Mouse (Mus musculus) thymus, adult 2 months (tissue): Measurements from ENCODE around the gene Zfp503. TPM values are rescaled to one million over a fixed set of nuclear protein-coding genes. Genes with fewer than 3 reads are reported as not detected.
A peak's percentile ranks its signal among the peaks of the same experiment; 100 is the strongest.

Source experiments
- DNase-seq: peaks from one replicate; pipeline ENCODE4 v3.0.0; 2021
- H3K27ac ChIP-seq: fragments of 200-500 bp; 2 replicates; pipeline ENCODE4 v1.5.1; 2012; ENCODE audit warnings: low read length, control low read depth; ENCODE audit not compliant: control insufficient read depth, insufficient read depth
- H3K27me3 ChIP-seq: fragments of 200-500 bp; 2 replicates; pipeline ENCODE4 v1.6.1; 2012; ENCODE audit warnings: mild to moderate bottlenecking, low read length, moderate library complexity, mixed read lengths; ENCODE audit not compliant: control insufficient read depth, insufficient read depth
- H3K36me3 ChIP-seq: fragments of 200-500 bp; 2 replicates; pipeline ENCODE4 v1.6.1; 2012; ENCODE audit warnings: mild to moderate bottlenecking, low read length, moderate library complexity; ENCODE audit not compliant: control insufficient read depth, insufficient read depth
- H3K4me1 ChIP-seq: fragments of 200-500 bp; replicated peaks from 2 replicates; pipeline ENCODE4 v1.6.1; 2012; ENCODE audit warnings: low read length; ENCODE audit not compliant: control insufficient read depth, insufficient read depth
- H3K4me3 ChIP-seq: fragments of 200-500 bp; 2 replicates; pipeline ENCODE4 v1.5.1; 2012; ENCODE audit warnings: mild to moderate bottlenecking, low read length, control low read depth, moderate library complexity; ENCODE audit not compliant: control insufficient read depth, insufficient read depth
- CTCF ChIP-seq: fragments of 200-500 bp; IDR thresholded peaks from 2 replicates; pipeline ENCODE4 v1.5.1; 2012; ENCODE audit warnings: mild to moderate bottlenecking, control low read depth, low read length, moderate library complexity, borderline replicate concordance; ENCODE audit not compliant: control insufficient read depth, poor library complexity, insufficient read depth; ENCODE audit errors: extremely low read depth
- POLR2A ChIP-seq: fragments of 200-500 bp; IDR thresholded peaks from 2 replicates; pipeline ENCODE4 v1.6.1; 2012; ENCODE audit warnings: mild to moderate bottlenecking, low read length, control low read depth, moderate library complexity; ENCODE audit not compliant: control insufficient read depth, poor library complexity, insufficient read depth; ENCODE audit errors: extremely low read depth
- WGBS: fragments of 180-500 bp; shearing (Covaris S2); methylation state at CpG from one replicate; pipeline ENCODE4 v1.1.7; 2018; 5-methylcytosine and 5-hydroxymethylcytosine counted together
- polyA plus RNA-seq: library from polyadenylated mRNA; depleted of rRNA; stranded (reverse); fragments of >200 nt; gene quantifications from 2 replicates; pipeline ENCODE4 v1.2.3, GENCODE M21; 2012

The Zfp503 gene
- polyA plus RNA-seq, 1 experiment, result 8.4 TPM

DNA sequence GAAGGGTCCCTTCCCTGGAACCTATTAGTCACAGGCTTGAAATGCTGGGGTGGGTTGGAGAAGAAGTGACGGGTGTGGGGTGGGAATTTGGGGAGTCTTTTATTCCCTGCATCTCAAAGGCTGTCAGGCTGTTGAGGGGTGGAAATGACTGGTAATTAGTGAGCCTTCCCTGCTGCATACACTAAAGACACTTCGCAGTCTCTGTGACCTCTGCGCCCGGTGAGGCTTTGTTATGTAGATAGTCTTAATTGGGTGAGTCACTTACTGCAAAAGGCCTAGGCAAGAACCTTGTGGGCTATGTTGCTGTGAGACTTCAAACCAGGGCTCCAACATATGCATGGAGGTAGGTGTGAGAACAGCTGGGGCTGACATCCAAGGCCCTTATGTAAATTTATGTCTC, 15.5 kb upstream of the Zfp503 start:
- WGBS, result 95% methylated on average over 4 of the region's 4 CpGs
- no peak for TF ChIP-seq CTCF
- no peak for TF ChIP-seq POLR2A
- no peak for DNase-seq
- H3K4me1 ChIP-seq, result no peaks in the 10 kb centered on the region
- no peaks in the 10 kb centered on the region for H3K36me3 ChIP-seq
- no peaks in the 10 kb centered on the region for H3K27me3 ChIP-seq
- H3K4me3 ChIP-seq, result no peak overlapping the region
- H3K27ac ChIP-seq, result no peak overlapping the region

DNA sequence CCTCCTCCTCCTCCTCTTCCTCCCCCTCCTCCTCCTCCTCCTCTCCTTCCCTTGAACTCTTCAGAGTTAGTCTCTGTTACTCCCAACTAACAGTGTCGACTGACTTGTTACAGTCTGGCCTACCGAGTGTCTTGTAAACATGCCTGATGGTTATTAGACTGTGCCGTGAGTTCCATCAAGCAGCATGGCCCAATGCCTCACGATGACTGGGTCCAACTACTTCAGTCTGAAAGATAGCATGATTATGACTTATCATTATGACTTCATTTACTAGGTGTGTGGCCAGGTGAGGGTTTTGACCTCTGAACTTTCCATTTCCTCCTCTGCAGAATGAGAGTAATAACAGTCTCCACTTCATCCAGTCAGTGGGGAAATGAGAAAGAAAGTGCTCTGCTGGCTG, 14.2 kb upstream of the Zfp503 start:
- 96% methylated on average over 4 of the region's 4 CpGs for WGBS
- H3K27ac ChIP-seq, result no peak overlapping the region
- no peaks in the 10 kb centered on the region for H3K27me3 ChIP-seq
- H3K4me1 ChIP-seq, result no peaks in the 10 kb centered on the region
- H3K36me3 ChIP-seq, result no peaks in the 10 kb centered on the region
- TF ChIP-seq CTCF (no peak), POLR2A (no peak)
- no peak overlapping the region for H3K4me3 ChIP-seq
- DNase-seq, result no peak

GRCm38 (mm10) chr14:22003231-22003630, 13.8 kb upstream of the Zfp503 start:
- H3K27me3 ChIP-seq, result no peaks in the 10 kb centered on the region
- no peak overlapping the region for H3K4me3 ChIP-seq
- no peak for TF ChIP-seq POLR2A
- TF ChIP-seq CTCF, result no peak
- no peaks in the 10 kb centered on the region for H3K4me1 ChIP-seq
- no peak for DNase-seq
- H3K27ac ChIP-seq, result no peak overlapping the region
- WGBS, result 100% methylated on average over 1 of the region's 1 CpGs
- no peaks in the 10 kb centered on the region for H3K36me3 ChIP-seq

DNA sequence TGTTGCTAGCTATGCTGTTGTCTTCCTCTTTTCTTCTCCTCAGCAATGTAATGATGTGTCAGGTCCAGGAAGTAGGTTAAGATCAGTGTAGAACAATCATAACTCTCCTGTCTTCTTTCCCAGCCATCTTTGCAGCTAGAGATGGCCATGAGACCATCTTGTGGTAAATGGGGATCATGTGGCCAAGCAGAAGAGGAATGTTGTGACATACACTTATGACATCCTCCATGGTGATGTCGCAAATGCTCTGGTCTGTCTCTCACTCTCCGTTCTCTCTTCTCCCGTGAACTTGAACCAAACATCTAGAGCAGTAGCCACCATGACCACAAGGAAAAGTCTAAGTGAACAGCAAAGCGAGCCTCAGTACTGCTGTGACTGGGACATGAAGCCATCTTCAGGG, 10.2 kb upstream of the Zfp503 start:
- H3K4me3 ChIP-seq, result no peak overlapping the region

GRCm38 (mm10) chr14:21995031-21995754, 5.8 kb upstream of the Zfp503 start:
- H3K27ac ChIP-seq, result no peak overlapping the region
- peaks cover 16% of the 10 kb centered on the region for H3K4me1 ChIP-seq
- peaks cover 5% of the 10 kb centered on the region; the same call in 1 of the 2 replicates for H3K27me3 ChIP-seq
- TF ChIP-seq POLR2A (no peak), CTCF (no peak)
- DNase-seq, result peak; percentile 68
- no peaks in the 10 kb centered on the region for H3K36me3 ChIP-seq
- peak overlapping the region; percentile 44 for H3K4me3 ChIP-seq
- 2% methylated on average over 36 of the region's 36 CpGs for WGBS

More for the DNA sequence above, 10.2 kb upstream of the Zfp503 start:
- Histone ChIP-seq H3K27me3 (no peaks in the 10 kb centered on the region), H3K4me1 (peaks cover 8% of the 10 kb centered on the region), H3K27ac (no peak overlapping the region), H3K36me3 (no peaks in the 10 kb centered on the region)
- WGBS, result 93% methylated on average over 4 of the region's 4 CpGs
- no peak for DNase-seq
- TF ChIP-seq POLR2A (no peak), CTCF (no peak)

DNA sequence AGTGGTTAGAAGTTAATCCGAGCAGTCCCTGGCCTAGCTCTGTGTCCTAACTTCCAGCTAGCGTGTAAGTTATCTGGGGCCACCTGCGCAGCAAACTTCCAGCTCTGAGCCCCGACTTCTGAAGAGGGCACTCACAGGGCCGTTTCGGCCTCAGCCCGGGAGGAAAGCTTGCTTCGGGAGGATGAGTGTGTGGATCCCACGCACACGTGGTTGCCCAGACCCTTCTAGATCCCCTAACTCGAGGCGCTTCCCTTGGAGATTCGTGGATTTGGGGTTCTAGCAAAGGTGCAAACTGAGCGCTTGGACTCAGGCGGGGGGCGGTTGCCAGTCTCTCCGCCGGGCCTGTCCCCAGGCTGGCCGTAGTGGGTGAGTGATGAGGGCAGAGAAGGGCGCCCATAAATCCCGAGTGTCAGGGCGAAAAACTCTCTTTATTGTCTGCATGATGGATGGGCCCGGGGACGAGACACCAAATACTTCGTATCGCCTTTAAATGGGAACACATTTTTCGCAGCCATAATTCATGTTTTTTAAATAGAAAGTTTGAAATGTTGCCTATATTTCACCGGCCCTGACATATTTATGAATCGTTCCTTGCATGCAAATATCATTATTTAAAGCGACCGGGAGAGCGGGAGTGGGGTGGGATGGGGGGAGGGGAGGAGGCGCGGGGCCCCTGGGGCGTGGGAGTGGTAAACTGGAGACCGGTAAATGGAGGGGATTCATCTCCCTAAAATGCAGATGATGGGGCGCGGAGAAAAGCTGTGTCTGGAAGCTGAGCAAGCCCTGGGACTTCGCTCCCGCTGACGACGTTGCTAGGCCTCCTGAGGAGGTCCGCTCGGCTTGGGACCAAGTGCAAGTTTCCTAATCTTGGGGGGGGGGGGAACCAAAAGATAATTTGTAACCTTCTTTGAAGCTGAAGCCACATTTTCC, 4.9 kb upstream of the Zfp503 start:
- no peak overlapping the region for H3K27ac ChIP-seq
- no peak for DNase-seq
- WGBS, result 17% methylated on average over 44 of the region's 44 CpGs

More for the DNA sequence above, 4.9 kb upstream of the Zfp503 start:
- TF ChIP-seq CTCF (no peak), POLR2A (no peak)
- peaks cover 8% of the 10 kb centered on the region; the same call in 1 of the 2 replicates for H3K27me3 ChIP-seq
- H3K36me3 ChIP-seq, result no peaks in the 10 kb centered on the region
- peaks cover 16% of the 10 kb centered on the region for H3K4me1 ChIP-seq
- H3K4me3 ChIP-seq, result no peak overlapping the region
